Mouse (Mus musculus): ENCODE results near the gene Rpl7l1. TPM values are rescaled to one million over a fixed set of nuclear protein-coding genes. Genes with fewer than 3 reads are reported as not detected.
"Not testable (repeated sequence)": the region's sequence is repeated elsewhere in the genome, so short reads cannot be mapped to it uniquely, and the experiment has no call there.

The Rpl7l1 gene
- polyA plus RNA-seq, 1 experiment, result 4.7 TPM

DNA sequence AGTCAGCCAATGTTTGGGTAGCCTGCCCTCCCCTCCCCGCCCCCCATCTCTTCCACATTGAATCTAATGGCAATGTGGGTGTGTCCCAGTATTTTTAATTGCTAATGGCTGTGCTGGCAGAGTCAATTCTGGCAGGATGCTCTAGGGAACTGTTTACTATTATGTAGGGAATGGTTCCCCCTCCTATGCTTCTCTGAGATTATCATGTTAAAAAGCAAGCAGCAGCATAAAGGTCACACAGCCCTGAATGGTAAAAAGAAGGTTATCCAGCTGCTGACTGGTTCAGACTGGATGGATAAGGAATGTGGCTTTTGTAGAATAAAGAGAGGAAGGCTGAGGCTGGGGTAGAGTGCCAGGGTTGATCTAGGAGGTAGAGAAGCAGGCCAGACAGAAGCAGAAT is 30.0 kb upstream of the Rpl7l1 start:
- no peaks in the 10 kb centered on the region for H3K9me3 ChIP-seq
- peaks cover 80% of the 10 kb centered on the region for H3K36me3 ChIP-seq (replicated peaks; ENCODE audit: low read length)

DNA sequence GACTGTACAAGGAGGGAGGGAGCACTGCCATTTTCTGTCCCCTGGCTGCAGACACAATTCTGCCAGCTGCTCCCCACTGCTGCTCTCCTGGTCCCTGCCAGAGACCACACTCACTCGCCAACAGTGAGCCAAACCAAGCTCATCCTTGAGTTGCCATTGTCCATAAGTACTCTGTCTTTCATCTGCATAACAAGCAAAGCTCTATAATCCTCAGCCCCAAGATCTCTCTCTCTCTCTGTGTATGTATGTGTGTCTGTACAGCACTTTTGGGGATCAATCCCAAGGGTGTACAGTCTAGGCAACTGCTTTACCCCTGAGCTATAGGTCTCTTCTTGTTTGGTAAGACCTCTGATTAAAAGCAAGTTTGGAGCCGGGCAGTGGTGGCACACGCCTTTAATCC is 28.2 kb upstream of the Rpl7l1 start:
- H3K4me1 ChIP-seq, result peaks cover 20% of the 10 kb centered on the region
- TF ChIP-seq GATA1 (IDR thresholded peaks at IDR 0.05; ENCODE audit: borderline replicate concordance, low read length), result no peak
- TF ChIP-seq FLI1 (IDR thresholded peaks at IDR 0.05; ENCODE audit: low read length), result no peak
- peaks cover 83% of the 10 kb centered on the region for H3K36me3 ChIP-seq (replicated peaks; ENCODE audit: low read length)
- H3K9me3 ChIP-seq, result no peaks in the 10 kb centered on the region
- no peaks in the 10 kb centered on the region for H3K27me3 ChIP-seq (replicated peaks)
- no peak overlapping the region for H3K4me3 ChIP-seq (replicated peaks)

More for the DNA sequence above, 30.0 kb upstream of the Rpl7l1 start:
- H3K4me1 ChIP-seq, result peaks cover 10% of the 10 kb centered on the region
- H3K27me3 ChIP-seq (replicated peaks), result no peaks in the 10 kb centered on the region
- TF ChIP-seq FLI1 (IDR thresholded peaks at IDR 0.05; ENCODE audit: low read length), result no peak
- H3K4me3 ChIP-seq (replicated peaks), result no peak overlapping the region

DNA sequence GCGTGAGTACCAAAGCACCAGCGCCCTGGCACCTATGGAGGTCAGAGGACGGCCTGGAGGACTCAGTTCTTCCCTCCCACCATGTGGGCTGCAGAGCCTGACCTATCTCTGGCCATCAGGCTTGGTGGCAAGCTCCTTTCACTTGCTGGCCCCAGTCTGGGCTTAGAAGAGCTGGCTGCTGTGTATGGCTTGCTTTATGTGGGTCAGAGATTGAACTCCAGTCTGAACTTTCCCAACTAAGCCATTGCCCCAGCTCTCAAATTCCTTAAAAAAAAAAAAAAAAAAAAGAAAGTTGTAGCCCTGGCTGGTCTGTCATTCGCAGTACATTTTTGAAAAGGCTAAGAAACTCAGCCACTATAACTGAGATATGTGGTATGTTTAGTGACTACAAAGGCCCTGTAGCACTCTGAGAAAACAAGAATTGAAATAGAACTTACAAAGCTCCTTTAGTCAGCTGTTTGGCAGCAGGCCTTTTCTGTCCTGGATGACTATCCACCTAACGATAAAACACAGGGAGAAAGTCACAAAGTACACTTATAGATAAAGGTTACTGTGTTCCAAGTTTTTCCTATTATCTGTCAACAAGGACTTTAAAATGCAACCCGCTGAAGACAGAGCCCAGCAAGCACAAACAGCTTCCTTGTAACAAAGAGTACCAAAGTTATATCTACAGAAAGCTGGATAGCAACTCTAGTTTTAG is 26.8 kb upstream of the Rpl7l1 start:
- TF ChIP-seq FLI1 (IDR thresholded peaks at IDR 0.05; ENCODE audit: low read length) (no peak), GATA1 (IDR thresholded peaks at IDR 0.05; ENCODE audit: borderline replicate concordance, low read length) (no peak)
- Histone ChIP-seq H3K27me3 (replicated peaks) (no peaks in the 10 kb centered on the region), H3K4me3 (replicated peaks) (no peak overlapping the region), H3K9me3 (no peaks in the 10 kb centered on the region), H3K36me3 (replicated peaks; ENCODE audit: low read length) (peaks cover 85% of the 10 kb centered on the region), H3K4me1 (peaks cover 20% of the 10 kb centered on the region)

DNA sequence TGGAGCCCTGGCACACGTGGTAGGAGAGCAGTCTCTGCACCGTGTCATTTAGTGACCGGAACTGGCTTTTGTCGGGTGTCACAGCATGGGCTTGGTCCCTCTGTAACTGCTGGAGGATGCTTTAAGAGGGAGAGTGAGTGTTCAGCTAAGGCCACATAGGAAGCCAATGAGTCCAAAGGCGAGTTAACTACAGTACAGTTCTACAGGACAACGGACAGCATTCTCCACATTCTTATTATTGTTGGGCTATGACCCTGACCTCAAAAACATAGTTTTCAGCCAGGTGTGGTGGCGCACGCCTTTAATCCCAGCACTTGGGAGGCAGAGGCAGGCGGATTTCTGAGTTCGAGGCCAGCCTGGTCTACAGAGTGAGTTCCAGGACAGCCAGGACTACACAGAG is 25.9 kb upstream of the Rpl7l1 start:
- peaks cover 78% of the 10 kb centered on the region for H3K36me3 ChIP-seq (replicated peaks; ENCODE audit: low read length)
- peaks cover 20% of the 10 kb centered on the region for H3K4me1 ChIP-seq
- H3K27me3 ChIP-seq (replicated peaks), result no peaks in the 10 kb centered on the region
- H3K4me3 ChIP-seq (replicated peaks), result no peak overlapping the region
- TF ChIP-seq GATA1 (IDR thresholded peaks at IDR 0.05; ENCODE audit: borderline replicate concordance, low read length) (no peak), FLI1 (IDR thresholded peaks at IDR 0.05; ENCODE audit: low read length) (no peak)
- no peaks in the 10 kb centered on the region for H3K9me3 ChIP-seq

DNA sequence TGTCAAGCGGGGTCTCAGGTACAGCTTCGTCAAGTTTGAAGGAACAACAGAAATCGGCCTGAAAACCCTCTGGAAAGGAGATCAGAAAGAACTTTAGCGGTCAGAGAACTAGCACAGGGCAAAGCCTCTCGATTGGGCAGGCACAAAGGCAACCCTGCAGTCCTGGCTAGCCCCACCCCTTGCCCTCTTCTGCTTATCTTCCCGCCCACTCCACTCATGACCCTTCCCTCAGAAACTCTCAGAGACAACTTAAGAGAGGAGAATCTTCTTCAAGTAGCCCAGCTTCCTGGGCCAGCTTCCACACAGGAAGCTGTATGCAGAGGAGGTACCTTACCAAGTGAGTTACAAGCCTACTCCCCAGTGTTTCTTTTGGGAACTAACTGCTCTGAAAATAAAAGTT is 19.3 kb upstream of the Rpl7l1 start:
- Histone ChIP-seq H3K4me3 (replicated peaks) (no peak overlapping the region), H3K27me3 (replicated peaks) (no peaks in the 10 kb centered on the region), H3K36me3 (replicated peaks; ENCODE audit: low read length) (peaks cover 66% of the 10 kb centered on the region), H3K9me3 (no peaks in the 10 kb centered on the region), H3K4me1 (peaks cover 41% of the 10 kb centered on the region)
- no peak for TF ChIP-seq GATA1 (IDR thresholded peaks at IDR 0.05; ENCODE audit: borderline replicate concordance, low read length)
- no peak for TF ChIP-seq FLI1 (IDR thresholded peaks at IDR 0.05; ENCODE audit: low read length)

DNA sequence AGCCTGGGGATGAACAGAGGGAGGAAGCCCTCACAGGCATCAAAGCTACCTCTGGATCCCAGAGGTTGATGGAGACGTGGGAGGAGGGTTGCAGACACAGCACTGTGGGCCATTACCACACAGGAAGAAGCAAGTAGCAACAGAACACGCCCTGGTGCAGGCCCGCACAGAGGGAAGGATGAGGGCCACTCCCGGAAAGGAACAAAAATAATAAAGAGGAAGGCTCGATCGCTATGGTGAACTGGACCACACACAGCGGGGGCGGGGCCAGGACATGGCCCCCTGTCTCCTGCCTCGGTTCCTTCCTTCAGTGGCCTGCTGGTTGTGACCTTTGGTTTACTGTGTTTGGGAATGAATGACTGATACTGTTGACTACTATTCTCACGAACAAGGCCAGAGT is 17.2 kb upstream of the Rpl7l1 start:
- no peaks in the 10 kb centered on the region for H3K9me3 ChIP-seq
- H3K27me3 ChIP-seq (replicated peaks), result no peaks in the 10 kb centered on the region
- peaks cover 45% of the 10 kb centered on the region for H3K4me1 ChIP-seq
- no peak overlapping the region for H3K4me3 ChIP-seq (replicated peaks)
- peaks cover 47% of the 10 kb centered on the region for H3K36me3 ChIP-seq (replicated peaks; ENCODE audit: low read length)
- TF ChIP-seq GATA1 (IDR thresholded peaks at IDR 0.05; ENCODE audit: borderline replicate concordance, low read length), result no peak
- no peak for TF ChIP-seq FLI1 (IDR thresholded peaks at IDR 0.05; ENCODE audit: low read length)

DNA sequence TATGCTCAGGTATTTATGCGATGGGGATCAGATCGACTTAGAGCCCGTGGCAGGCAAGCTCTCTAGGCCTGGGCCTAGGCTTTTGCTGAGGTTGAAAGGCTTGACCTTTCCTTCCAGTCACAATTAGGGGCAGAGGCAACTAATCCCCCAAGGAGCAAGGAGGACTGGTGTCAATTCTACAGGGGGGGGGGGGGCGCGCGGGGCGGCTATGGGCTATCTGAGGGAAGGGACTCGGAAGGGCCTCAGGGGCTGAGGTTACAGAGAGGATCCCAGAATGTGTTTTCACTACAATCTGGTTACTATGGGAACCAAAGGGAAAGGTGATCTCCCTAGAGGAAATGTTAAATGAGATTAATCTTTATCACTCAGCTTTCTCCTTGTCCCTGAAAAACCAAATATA is 14.9 kb upstream of the Rpl7l1 start:
- Histone ChIP-seq H3K4me1 (peaks cover 47% of the 10 kb centered on the region), H3K27me3 (replicated peaks) (no peaks in the 10 kb centered on the region), H3K9me3 (no peaks in the 10 kb centered on the region), H3K4me3 (replicated peaks) (no peak overlapping the region), H3K36me3 (replicated peaks; ENCODE audit: low read length) (peaks cover 41% of the 10 kb centered on the region)
- no peak for TF ChIP-seq GATA1 (IDR thresholded peaks at IDR 0.05; ENCODE audit: borderline replicate concordance, low read length)
- no peak for TF ChIP-seq FLI1 (IDR thresholded peaks at IDR 0.05; ENCODE audit: low read length)

DNA sequence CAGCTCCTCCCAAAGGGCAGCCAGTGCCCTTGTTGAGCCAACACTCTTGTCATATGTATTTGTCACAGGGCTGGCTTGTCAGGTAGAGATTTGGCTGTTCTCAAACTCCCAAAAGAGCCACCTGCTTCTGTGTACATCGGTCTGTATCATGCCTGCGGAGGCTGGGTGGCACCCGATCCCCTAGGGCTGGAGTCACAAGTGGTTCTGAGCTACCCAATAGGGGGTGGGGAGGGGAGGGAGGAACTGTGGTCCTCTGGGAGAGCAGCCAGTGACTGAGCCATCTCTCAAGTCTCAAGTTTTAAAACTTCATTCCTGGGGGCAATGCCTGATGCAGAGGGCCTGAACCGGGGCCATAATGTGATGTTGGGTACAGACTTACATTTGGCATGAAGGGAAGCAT is 14.3 kb upstream of the Rpl7l1 start:
- Histone ChIP-seq H3K4me1 (peaks cover 41% of the 10 kb centered on the region), H3K4me3 (replicated peaks) (peak overlapping the region; percentile 40), H3K9me3 (no peaks in the 10 kb centered on the region), H3K27me3 (replicated peaks) (no peaks in the 10 kb centered on the region), H3K36me3 (replicated peaks; ENCODE audit: low read length) (peaks cover 35% of the 10 kb centered on the region)
- TF ChIP-seq FLI1 (IDR thresholded peaks at IDR 0.05; ENCODE audit: low read length) (no peak), GATA1 (IDR thresholded peaks at IDR 0.05; ENCODE audit: borderline replicate concordance, low read length) (no peak)

DNA sequence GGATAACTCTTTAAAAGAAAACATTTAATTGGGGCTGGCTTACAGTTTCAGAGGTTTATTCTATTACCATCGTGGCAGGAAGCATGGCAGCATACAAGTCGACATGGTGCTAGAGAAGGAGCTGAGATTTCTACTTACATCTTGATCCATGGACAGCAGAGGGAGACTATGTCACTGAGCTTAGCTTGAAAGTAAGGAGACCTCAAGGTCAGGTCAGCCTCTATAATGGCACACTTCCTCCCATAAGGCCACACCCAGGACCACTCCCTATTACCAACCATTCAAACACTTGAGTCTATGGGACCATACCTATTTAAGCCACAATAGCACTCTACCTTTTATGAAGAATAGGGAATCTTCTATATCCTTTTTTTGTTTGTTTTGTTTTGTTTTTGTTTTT is 10.5 kb upstream of the Rpl7l1 start:
- Histone ChIP-seq H3K36me3 (replicated peaks; ENCODE audit: low read length) (no peaks in the 10 kb centered on the region), H3K4me1 (peaks cover 28% of the 10 kb centered on the region), H3K9me3 (no peaks in the 10 kb centered on the region), H3K4me3 (replicated peaks) (no peak overlapping the region), H3K27me3 (replicated peaks) (peaks cover 8% of the 10 kb centered on the region)
- no peak for TF ChIP-seq FLI1 (IDR thresholded peaks at IDR 0.05; ENCODE audit: low read length)
- no peak for TF ChIP-seq GATA1 (IDR thresholded peaks at IDR 0.05; ENCODE audit: borderline replicate concordance, low read length)

DNA sequence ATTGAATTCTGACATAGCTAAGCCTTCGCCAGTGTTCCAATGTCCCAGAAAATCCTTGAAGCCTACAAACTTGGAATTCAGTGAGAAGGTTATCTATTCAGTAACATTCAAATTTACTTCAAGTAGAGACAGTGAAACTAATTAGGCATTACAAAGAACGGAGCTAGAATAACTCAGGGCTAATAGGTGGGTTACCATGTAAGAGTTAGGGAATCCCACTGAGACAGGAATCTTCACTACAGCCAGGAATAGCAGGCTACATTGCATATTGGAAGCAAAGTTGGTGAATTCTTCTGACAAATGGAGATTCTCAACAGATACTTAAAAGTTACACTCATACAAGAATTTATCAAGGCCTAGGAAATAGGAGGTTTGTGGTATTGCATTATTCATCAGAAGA is 5.5 kb upstream of the Rpl7l1 start:
- not testable (repeated sequence) for H3K36me3 ChIP-seq (replicated peaks; ENCODE audit: low read length); H3K27me3 ChIP-seq (replicated peaks); H3K4me3 ChIP-seq (replicated peaks); H3K9me3 ChIP-seq
- H3K4me1 ChIP-seq, result peaks cover 12% of the 10 kb centered on the region

DNA sequence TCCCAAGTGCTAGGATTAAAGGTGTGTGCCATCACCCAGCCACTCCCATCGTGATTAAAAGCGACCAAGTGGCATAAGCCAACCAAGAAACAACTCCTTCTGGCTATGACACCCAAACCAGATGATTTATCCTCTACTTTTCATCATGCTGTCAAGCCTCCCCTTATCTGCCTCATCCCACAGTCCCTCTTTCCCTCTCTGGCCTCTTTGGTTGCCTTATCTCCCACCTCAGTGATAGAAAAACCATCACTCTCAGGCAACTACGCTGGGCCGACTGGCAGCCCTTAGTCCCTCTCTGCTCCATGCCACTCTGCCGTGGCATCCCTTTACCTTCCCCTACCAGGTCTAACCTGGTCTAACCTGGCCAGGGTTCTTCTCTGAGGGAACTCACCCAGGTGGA is 4.5 kb upstream of the Rpl7l1 start:
- Histone ChIP-seq H3K4me1 (peaks cover 12% of the 10 kb centered on the region), H3K9me3 (no peaks in the 10 kb centered on the region), H3K36me3 (replicated peaks; ENCODE audit: low read length) (no peaks in the 10 kb centered on the region), H3K27me3 (replicated peaks) (peaks cover 8% of the 10 kb centered on the region), H3K4me3 (replicated peaks) (no peak overlapping the region)
- TF ChIP-seq FLI1 (IDR thresholded peaks at IDR 0.05; ENCODE audit: low read length) (no peak), GATA1 (IDR thresholded peaks at IDR 0.05; ENCODE audit: borderline replicate concordance, low read length) (no peak)
